ENCODE assay signal across 20 mouse cellular contexts in the genomic region with DNA sequence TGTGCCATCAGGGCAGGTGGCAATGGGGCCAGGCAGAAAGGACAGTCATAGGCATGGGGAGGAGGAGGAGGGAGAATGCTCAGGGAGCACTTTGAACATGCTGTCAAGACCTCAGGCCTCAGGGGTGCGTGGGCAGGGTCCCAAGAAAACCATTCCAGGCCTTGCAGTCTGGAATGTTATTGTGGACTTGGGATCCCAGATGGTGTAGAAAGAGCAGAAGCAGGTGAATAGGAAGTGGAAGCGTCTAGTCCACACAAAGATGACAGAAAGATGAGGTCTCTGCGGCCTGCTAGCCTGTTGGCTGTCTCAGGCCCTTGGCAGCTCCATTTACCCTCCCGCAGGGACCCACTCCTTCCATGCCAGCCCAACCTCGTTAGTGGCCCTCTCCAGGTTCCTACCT. TPM values are rescaled to one million over a fixed set of nuclear protein-coding genes. Genes with fewer than 3 reads are reported as not detected.
"Had no signal": no experiment of that assay in that cellular context is flagged by ENCODE, and none has a peak within 500 bp of the region (broad histone marks: within the 10 kb centered on the region; RNA-seq: fewer than 3 reads in every experiment).

No protein-coding gene starts in this region.

- H3K36me3 ChIP-seq: lung, embryonic 15.5 days; midbrain, embryonic 12.5 days; midbrain, embryonic 15.5 days; neural tube, embryonic 12.5 days; stomach, embryonic 15.5 days had no signal

- H3K27me3 ChIP-seq: lung, embryonic 15.5 days; midbrain, embryonic 12.5 days; midbrain, embryonic 15.5 days; neural tube, embryonic 12.5 days; stomach, embryonic 15.5 days had no signal

- ATAC-seq: liver, postnatal 0 days; lung, postnatal 0 days; midbrain, embryonic 15.5 days had no signal

- H3K9me3 ChIP-seq: lung, embryonic 15.5 days; megakaryocyte, embryonic 14.5 days; midbrain, embryonic 12.5 days; midbrain, embryonic 15.5 days; neural tube, embryonic 12.5 days; stomach, embryonic 15.5 days had no signal

- H3K4me3 ChIP-seq: lung, embryonic 15.5 days; megakaryocyte, embryonic 14.5 days; midbrain, embryonic 12.5 days; midbrain, embryonic 15.5 days; neural tube, embryonic 12.5 days; stomach, embryonic 15.5 days had no signal

- H3K4me2 ChIP-seq: lung, embryonic 15.5 days; midbrain, embryonic 12.5 days; midbrain, embryonic 15.5 days; stomach, embryonic 15.5 days had no signal

- H3K4me1 ChIP-seq: lung, embryonic 15.5 days; midbrain, embryonic 12.5 days; midbrain, embryonic 15.5 days; stomach, embryonic 15.5 days had no signal

- DNase-seq: liver, postnatal 0 days; lung, adult 2 months; lung, postnatal 14 days; lung, postnatal 36 days; right cerebral cortex, postnatal 14 days; thymus, adult 2 months; thymus, postnatal 25 days; thymus, postnatal 4 days had no signal

- H3K9ac ChIP-seq: liver, postnatal 0 days; lung, embryonic 15.5 days; midbrain, embryonic 12.5 days; midbrain, embryonic 15.5 days; neural tube, embryonic 12.5 days; stomach, embryonic 15.5 days had no signal

- H3K27ac ChIP-seq: lung, embryonic 15.5 days; macrophage; midbrain, embryonic 12.5 days; midbrain, embryonic 15.5 days; neural tube, embryonic 12.5 days; stomach, embryonic 15.5 days; stomach, postnatal 0 days had no signal

RNA-seq across cellular contexts. Expression of a gene that starts 10.9 kb away (rescaled TPM):
- polyA plus RNA-seq: liver, postnatal 0 days; macrophage had no signal

RNA-seq across cellular contexts. Expression of a gene that starts 41.9 kb away (rescaled TPM):
- polyA plus RNA-seq: lung, postnatal 0 days; macrophage; midbrain, embryonic 12.5 days; midbrain, embryonic 15.5 days; neural tube, embryonic 12.5 days; neural tube, embryonic 14.5 days; spleen, adult 2 months; stomach, embryonic 15.5 days; stomach, postnatal 0 days; urinary bladder, adult 2 months had no signal
